Mouse (Mus musculus) heart, postnatal 0 days (tissue): ENCODE data around the gene Ap1m2.

ENCODE experiments used
- CTCF ChIP-seq: IDR thresholded peaks from 2 replicates; pipeline ENCODE4 v1.5.1; 2016; ENCODE audit warnings: antibody characterized with exemption, control low read depth, low read depth
- EP300 ChIP-seq: IDR thresholded peaks from 2 replicates; pipeline ENCODE4 v1.6.1; 2016; ENCODE audit warnings: antibody characterized with exemption, low read depth

DNA sequence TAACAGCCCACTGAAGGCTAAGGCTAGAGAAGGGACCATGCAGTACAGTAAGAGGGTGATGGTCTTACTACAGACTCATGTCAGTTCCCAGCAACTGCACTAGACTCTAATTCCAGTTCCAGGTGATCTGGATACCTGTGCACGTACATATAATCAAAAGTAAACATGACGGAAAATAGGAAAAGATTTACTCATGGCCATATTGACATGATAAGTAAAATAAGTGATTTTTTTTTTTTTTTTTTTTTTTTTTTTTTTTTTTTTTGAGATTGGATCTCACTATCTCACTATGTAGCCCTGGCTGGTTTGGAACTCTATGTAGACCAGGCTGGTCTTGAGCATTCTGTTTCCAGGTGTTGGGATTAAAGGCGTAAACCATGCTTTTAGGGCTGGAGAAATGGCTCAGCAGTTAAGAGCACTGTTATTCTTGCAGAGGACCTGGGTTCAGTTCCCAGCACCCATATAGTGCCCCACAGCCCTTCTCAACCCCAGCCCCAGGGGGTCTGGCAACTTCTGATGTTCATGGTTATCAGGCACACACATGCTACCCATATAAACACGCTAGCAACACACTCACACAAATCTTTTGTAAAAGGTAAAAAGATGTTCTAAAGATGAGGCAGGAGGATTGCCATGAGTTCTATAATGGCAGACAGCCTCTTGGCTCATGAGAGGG lies 39.7 kb upstream of the Ap1m2 start:
- TF ChIP-seq CTCF (no peak), EP300 (no peak)
